Mouse (Mus musculus): ENCODE measurements around the gene Cryba1.

DNA sequence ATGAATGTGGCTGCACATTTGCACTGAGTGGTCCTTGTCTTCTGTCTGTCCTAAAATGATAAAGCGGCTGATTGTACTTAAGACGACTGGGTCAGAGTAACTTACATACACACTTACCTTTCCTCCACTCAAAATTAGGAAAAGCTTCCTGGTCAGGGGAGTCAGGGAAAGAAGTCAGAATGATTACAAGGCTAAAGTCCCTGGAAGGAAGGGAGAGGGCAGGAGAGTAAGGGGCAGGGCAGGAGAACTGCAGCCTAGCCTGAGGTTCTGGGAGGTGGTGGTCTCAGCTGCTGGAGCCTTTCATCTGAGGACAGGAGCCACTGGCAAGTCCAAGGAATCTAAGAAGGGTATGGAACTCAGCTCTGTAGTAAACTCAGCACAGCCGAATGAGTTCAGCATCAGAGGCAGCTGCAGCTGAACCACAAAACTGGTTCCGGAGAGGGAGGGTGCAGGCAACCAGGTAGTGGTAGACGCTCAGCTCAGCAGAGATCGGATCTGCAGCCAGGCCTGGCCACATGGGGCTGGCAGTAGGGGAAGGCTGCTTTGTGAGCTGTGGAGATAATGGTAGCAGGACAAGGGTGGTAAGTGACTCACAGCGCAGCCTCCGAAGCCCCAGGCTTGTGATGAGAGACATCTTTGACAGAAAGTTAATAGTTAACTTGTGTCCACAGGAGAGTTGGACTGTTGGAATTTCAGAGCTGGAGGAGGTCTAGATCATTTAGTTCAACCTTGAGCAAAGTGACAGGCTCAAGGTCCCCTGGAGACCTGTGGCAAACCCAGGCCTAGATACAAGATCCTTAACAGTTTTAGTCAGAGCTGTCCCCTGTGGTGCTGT, 47.0 kb upstream of the Cryba1 start:
- TF ChIP-seq POLR2A (IDR thresholded peaks at IDR 0.05; ENCODE audit: borderline replicate concordance, low read depth, low read length) = no peak
- TF ChIP-seq CTCF (IDR thresholded peaks at IDR 0.05; ENCODE audit: low read depth, low read length) = no peak
